Mouse (Mus musculus) heart, adult 2 months (tissue): ENCODE measurements around the gene Sgta. TPM values are rescaled to one million over a fixed set of nuclear protein-coding genes. Genes with fewer than 3 reads are reported as not detected.
A peak's percentile ranks its signal among the peaks of the same experiment; 100 is the strongest.

Experiments used
- DNase-seq, 2 experiments: peaks; one replicate each; pipeline ENCODE4 v3.0.0; 2021
- H3K27ac ChIP-seq: fragments of 200-600 bp; 2 replicates; pipeline ENCODE4 v1.8.1; 2022
- H3K27me3 ChIP-seq: fragments of 200-500 bp; 2 replicates; pipeline ENCODE4 v1.6.1; 2012; ENCODE audit warnings: mild to moderate bottlenecking, low read length, inconsistent platforms, mixed read lengths; ENCODE audit not compliant: control insufficient read depth, insufficient read depth
- H3K36me3 ChIP-seq: fragments of 200-500 bp; 2 replicates; pipeline ENCODE4 v1.6.1; 2012; ENCODE audit warnings: low read length, inconsistent platforms; ENCODE audit not compliant: control insufficient read depth, insufficient read depth
- H3K4me1 ChIP-seq: fragments of 200-500 bp; 2 replicates; pipeline ENCODE4 v1.6.1; 2011; ENCODE audit warnings: low read length; ENCODE audit not compliant: control insufficient read depth, insufficient read depth
- H3K4me3 ChIP-seq: fragments of 200-600 bp; 2 replicates; pipeline ENCODE4 v1.8.1; 2022
- H3K79me2 ChIP-seq: fragments of 200-500 bp; replicated peaks from 2 replicates; pipeline ENCODE4 v1.6.1; 2012; ENCODE audit warnings: mild to moderate bottlenecking, inconsistent platforms, low read length, moderate library complexity, mixed read lengths; ENCODE audit not compliant: control insufficient read depth, insufficient read depth
- H3K9ac ChIP-seq: fragments of 200-500 bp; 2 replicates; pipeline ENCODE4 v1.6.1; 2012; ENCODE audit warnings: low read depth, mild to moderate bottlenecking, control low read depth, inconsistent platforms, low read length, mixed read lengths
- CTCF ChIP-seq: fragments of 200-600 bp; IDR thresholded peaks from 2 replicates; pipeline ENCODE4 v1.8.1; 2022; ENCODE audit warnings: antibody characterized with exemption, mild to moderate bottlenecking, moderate library complexity
- EP300 ChIP-seq: fragments of 200-500 bp; IDR thresholded peaks from 2 replicates; pipeline ENCODE4 v1.6.1; 2011; ENCODE audit warnings: low read depth, low read length, control low read depth; ENCODE audit not compliant: insufficient read depth
- POLR2A ChIP-seq: fragments of 200-500 bp; IDR thresholded peaks from 2 replicates; pipeline ENCODE4 v1.6.1; 2011; ENCODE audit warnings: mild to moderate bottlenecking, low read depth, low read length, control low read depth; ENCODE audit not compliant: insufficient read depth
- WGBS: fragments of 180-500 bp; shearing (Covaris S2); methylation state at CpG from one replicate; pipeline ENCODE4 v1.1.7; 2018; 5-methylcytosine and 5-hydroxymethylcytosine counted together
- intact Hi-C: fragments of 180-260 bp; cut with DNase I; formaldehyde crosslinking; loops from one replicate; pipeline ENCODE4 v1.15.1; 2025
- polyA plus RNA-seq: library from polyadenylated mRNA; depleted of rRNA; stranded (reverse); fragments of >200 nt; gene quantifications from 2 replicates; pipeline ENCODE4 v1.2.3, GENCODE M21; 2012
- total RNA-seq, 2 experiments: library from RNA; stranded (reverse); gene quantifications; 2 replicates each; pipeline ENCODE4 v1.2.3; 2021

Gene Sgta
- total and polyA plus RNA-seq, 3 experiments = 84.5 to 158 (median 90.1) TPM

DNA sequence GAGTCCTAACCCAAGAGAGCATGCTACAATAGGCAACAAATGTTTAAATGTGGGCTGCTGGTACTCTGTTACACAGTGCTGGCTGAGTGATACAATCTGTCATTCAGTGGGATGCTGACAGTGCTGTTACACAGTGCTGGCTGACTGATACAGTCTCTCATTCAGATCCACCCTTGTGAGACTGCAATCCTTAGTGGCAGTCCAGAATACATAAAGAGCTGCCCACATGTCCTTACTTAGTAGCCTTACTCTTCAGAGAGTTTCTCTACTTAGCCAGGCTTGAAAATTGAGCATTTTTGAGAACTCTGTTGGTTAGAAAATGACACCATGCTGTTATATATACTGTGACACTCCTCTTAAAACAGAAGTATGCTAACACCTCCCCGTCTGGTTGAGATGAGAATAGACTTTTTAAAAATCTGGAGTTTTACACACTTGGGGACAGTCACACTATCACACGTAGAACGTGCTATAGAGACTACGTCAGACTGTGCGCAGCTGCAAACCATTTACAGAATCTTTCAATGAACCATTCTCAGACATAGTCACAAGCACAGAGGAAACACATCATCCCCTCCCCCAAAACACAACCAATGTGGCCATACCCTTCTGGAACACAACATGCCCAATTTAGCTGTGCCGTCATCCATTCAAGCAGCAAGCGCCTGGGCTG, 53.8 kb downstream of the Sgta start:
- WGBS = 87% methylated on average over 7 of the region's 7 CpGs
- H3K36me3 ChIP-seq = no peaks in the 10 kb centered on the region

DNA sequence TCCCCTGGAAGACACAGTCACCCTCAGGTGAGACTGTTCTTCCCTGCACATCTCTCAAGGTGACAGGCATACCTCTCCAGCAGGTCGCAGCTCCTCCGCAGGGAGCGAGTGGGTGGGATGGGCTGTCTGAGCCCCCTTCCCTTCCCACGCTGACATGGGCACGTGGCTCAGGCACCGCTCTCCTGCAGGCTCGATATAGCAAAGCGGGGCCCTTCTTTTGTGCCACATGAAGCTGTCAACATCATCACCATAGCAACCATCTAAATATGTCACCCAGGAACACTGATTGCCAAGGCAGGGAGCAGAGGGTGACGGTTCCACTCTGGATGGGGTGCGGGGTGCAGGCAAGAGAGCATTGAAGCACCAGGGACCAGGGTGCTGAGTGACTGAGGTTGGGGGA, 58.8 kb downstream of the Sgta start:
- no peak for DNase-seq
- Histone ChIP-seq H3K27me3 (no peaks in the 10 kb centered on the region), H3K27ac (no peak overlapping the region), H3K9ac (no peak overlapping the region), H3K36me3 (no peaks in the 10 kb centered on the region), H3K4me3 (no peak overlapping the region), H3K4me1 (no peaks in the 10 kb centered on the region), H3K79me2 (no peaks in the 10 kb centered on the region)
- 56% methylated on average over 10 of the region's 10 CpGs for WGBS
- intact Hi-C loops = no loop called here
- TF ChIP-seq POLR2A (no peak), CTCF (no peak), EP300 (no peak)

More for the DNA sequence above, 53.8 kb downstream of the Sgta start:
- no peaks in the 10 kb centered on the region for H3K79me2 ChIP-seq
- no peak overlapping the region for H3K9ac ChIP-seq
- TF ChIP-seq CTCF (no peak), EP300 (no peak), POLR2A (no peak)
- DNase-seq = no peak
- no peak overlapping the region for H3K4me3 ChIP-seq
- intact Hi-C loops = no loop called here
- H3K4me1 ChIP-seq = no peaks in the 10 kb centered on the region
- no peak overlapping the region for H3K27ac ChIP-seq
- no peaks in the 10 kb centered on the region for H3K27me3 ChIP-seq

DNA sequence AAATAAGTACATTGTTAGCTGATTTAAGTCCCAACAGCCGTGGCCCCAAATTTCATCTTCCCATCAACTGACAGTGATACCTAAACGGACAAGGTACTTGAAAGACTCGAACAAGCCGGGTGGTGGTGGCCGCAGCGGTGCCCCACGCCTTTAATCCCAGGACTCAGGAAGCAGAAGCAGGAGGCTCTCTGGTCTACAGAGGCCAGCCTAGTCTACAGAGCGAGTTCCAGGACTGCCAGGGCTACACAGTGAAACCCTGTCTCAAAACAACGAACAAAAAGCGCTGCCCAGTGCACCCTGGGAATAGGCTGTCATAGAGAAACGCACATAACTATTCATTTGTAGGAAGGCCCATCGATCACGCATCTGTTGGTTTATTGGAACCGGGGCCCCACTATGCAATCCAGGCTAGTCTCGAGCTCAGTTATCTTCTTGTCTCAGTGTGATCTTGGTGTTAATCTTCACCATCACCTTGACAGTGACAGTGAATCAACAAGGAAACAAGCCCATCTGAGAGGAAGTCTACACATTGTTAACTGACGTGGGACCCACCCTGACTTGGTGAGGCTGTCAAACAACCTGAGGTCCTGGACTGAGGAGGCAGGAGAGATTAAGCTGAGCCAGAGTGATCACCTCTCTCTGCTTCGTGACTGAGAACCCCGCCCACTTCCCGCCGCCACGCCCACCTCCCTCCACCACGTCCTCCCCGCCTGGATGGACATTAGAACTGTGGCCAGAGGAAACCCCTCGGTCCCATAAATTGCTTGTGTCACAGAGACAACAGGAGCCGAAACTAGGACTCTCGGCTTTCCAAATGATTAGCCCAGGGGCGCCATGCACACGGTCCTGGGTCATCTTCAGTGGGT, 59.6 kb downstream of the Sgta start:
- H3K4me1 ChIP-seq = no peaks in the 10 kb centered on the region
- intact Hi-C loops = no loop called here

DNA sequence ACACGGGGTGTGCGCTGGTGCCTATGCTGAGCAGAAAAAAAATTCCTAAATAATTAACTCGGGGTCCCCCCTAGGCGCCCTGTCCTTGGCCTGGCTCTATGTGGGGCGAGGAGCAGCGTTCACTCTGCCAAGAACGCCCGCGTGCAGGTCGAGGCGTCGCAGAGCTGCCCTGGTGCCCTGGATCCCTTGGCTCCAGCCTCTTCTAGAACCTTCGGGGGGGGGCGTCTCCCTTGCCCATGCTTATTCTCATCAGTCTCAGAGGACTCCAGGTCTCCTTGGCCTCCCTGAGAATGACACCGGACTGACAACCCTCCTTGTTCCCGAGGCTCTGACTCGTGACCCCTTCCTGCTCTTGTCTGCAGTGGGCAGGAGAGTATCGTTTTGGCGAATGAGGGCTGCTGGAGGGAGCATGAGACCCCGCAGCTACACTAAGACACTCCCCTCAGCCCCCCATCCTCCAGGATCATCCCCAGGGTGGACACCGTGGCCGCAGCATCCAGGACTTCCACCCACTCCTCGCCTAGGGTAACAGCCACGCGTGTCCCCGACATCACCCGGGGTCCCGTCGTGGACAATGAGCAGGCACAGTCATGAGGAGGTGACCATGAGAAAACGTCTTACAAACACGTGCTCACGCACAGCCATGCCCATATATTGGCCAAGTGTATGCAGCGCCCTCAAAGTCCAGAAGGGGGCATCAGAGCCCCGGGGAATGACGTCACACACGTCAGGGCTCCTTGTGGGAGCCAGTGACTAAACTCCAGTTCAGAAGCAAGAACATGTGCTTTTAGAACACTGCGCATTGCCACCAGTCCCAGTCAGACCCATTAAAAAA, 60.4 kb downstream of the Sgta start:
- peak; percentile 94 for TF ChIP-seq CTCF
- no peak for TF ChIP-seq POLR2A
- 0 out of 2 replicates have a peak, but pooled peaks have one; percentile 21 for TF ChIP-seq EP300
- Histone ChIP-seq H3K36me3 (no peaks in the 10 kb centered on the region), H3K27ac (no peak overlapping the region), H3K4me1 (no peaks in the 10 kb centered on the region), H3K27me3 (no peaks in the 10 kb centered on the region), H3K9ac (no peak overlapping the region), H3K79me2 (no peaks in the 10 kb centered on the region), H3K4me3 (no peak overlapping the region)
- 22% methylated on average over 37 of the region's 37 CpGs for WGBS
- intact Hi-C loops = loop anchor here (2.0 to 5.0 kb wide), 5 partner anchors 43 to 252 kb away; no protein-coding TSS in a partner anchor
- DNase-seq = peak; percentile 81 to 88

More for the DNA sequence above, 59.6 kb downstream of the Sgta start:
- no peaks in the 10 kb centered on the region for H3K27me3 ChIP-seq
- 38% methylated on average over 28 of the region's 28 CpGs for WGBS
- no peak overlapping the region for H3K4me3 ChIP-seq
- H3K27ac ChIP-seq = no peak overlapping the region
- H3K9ac ChIP-seq = no peak overlapping the region
- H3K36me3 ChIP-seq = no peaks in the 10 kb centered on the region
- no peaks in the 10 kb centered on the region for H3K79me2 ChIP-seq
- no peak for TF ChIP-seq CTCF
- TF ChIP-seq EP300 = no peak
- TF ChIP-seq POLR2A = no peak
- no peak for DNase-seq

- intact Hi-C loops = loop anchor here (2.0 to 5.0 kb wide), 5 partner anchors 44 to 251 kb away; no protein-coding TSS in a partner anchor
- Histone ChIP-seq H3K4me1 (no peaks in the 10 kb centered on the region), H3K27ac (no peak overlapping the region), H3K27me3 (no peaks in the 10 kb centered on the region), H3K4me3 (no peak overlapping the region), H3K9ac (no peak overlapping the region), H3K79me2 (no peaks in the 10 kb centered on the region), H3K36me3 (no peaks in the 10 kb centered on the region)
- 8% methylated on average over 12 of the region's 12 CpGs for WGBS
- DNase-seq = peak; percentile 40 to 45
- TF ChIP-seq POLR2A = no peak
- TF ChIP-seq CTCF = peak; percentile 75
These were observed 61.2 kb downstream of the Sgta start for GRCm38 (mm10) chr10:80998778-80999177.
